Mouse (Mus musculus) intestine, postnatal 0 days (tissue): ENCODE measurements around the gene Armc8. TPM values are rescaled to one million over a fixed set of nuclear protein-coding genes. Genes with fewer than 3 reads are reported as not detected.

ENCODE experiments used
- ATAC-seq: fragments of 200-750 bp; cut with Nextera tagmentation; 2 replicates; pipeline ENCODE4 v1.8.0; 2017; ENCODE audit warnings: mild to moderate bottlenecking, moderate TSS enrichment, moderate library complexity
- H3K27ac ChIP-seq: fragments of 300-500 bp; sonication (generic); 2 replicates; pipeline ENCODE4 v1.5.1; 2014; ENCODE audit warnings: mild to moderate bottlenecking, low read depth, low read length, moderate library complexity
- H3K27me3 ChIP-seq: fragments of 300-500 bp; sonication (generic); replicated peaks from 2 replicates; pipeline ENCODE4 v1.6.1; 2014; ENCODE audit warnings: low read length, mixed read lengths; ENCODE audit not compliant: control insufficient read depth, insufficient read depth
- H3K36me3 ChIP-seq: fragments of 300-500 bp; sonication (generic); 2 replicates; pipeline ENCODE4 v1.6.1; 2014; ENCODE audit warnings: mild to moderate bottlenecking, moderate library complexity; ENCODE audit not compliant: control insufficient read depth, insufficient read depth
- H3K4me1 ChIP-seq: fragments of 300-500 bp; sonication (generic); replicated peaks from 2 replicates; pipeline ENCODE4 v1.6.1; 2014; ENCODE audit warnings: antibody characterized with exemption, low read length, mixed read lengths; ENCODE audit not compliant: control insufficient read depth, insufficient read depth
- H3K4me2 ChIP-seq: fragments of 300-500 bp; sonication (generic); replicated peaks from 2 replicates; pipeline ENCODE4 v1.6.1; 2014; ENCODE audit warnings: low read depth, mild to moderate bottlenecking, moderate library complexity
- H3K4me3 ChIP-seq: fragments of 300-500 bp; sonication (generic); 2 replicates; pipeline ENCODE4 v1.5.1; 2014; ENCODE audit warnings: low read depth, low read length
- H3K9ac ChIP-seq: fragments of 300-500 bp; sonication (generic); 2 replicates; pipeline ENCODE4 v1.6.1; 2014; ENCODE audit warnings: mild to moderate bottlenecking, low read depth, low read length
- H3K9me3 ChIP-seq: fragments of 300-500 bp; sonication (generic); 2 replicates; pipeline ENCODE4 v1.6.1; 2016; ENCODE audit warnings: mixed run types; ENCODE audit not compliant: control insufficient read depth
- CTCF ChIP-seq: sonication (generic); IDR thresholded peaks from 2 replicates; pipeline ENCODE4 v1.5.1; 2016; ENCODE audit warnings: low read depth, mild to moderate bottlenecking, control low read depth, antibody characterized with exemption, moderate library complexity
- WGBS: fragments of 180-500 bp; shearing (Covaris S2); extraction: QIAGEN DNeasy Blood & Tissue Kit; methylation state at CpG from one replicate; pipeline ENCODE4 v1.1.7; 2014; 5-methylcytosine and 5-hydroxymethylcytosine counted together
- polyA plus RNA-seq: library from polyadenylated mRNA; unstranded; fragments of >200 nt; fragmentation: Nextera tagmentation; extraction: Ambion mirVana; gene quantifications from 2 replicates; pipeline ENCODE4 v1.2.1, GENCODE M21; 2015

Armc8 gene
- polyA plus RNA-seq, 1 experiment from 2014 or later: 14.0 TPM

- no peaks in the 10 kb centered on the region for H3K36me3 ChIP-seq
- no peaks in the 10 kb centered on the region for H3K27me3 ChIP-seq
- WGBS: 86% methylated on average over 1 of the region's 1 CpGs
- H3K4me1 ChIP-seq: no peaks in the 10 kb centered on the region
- no peak overlapping the region for H3K4me2 ChIP-seq
- no peaks in the 10 kb centered on the region for H3K9me3 ChIP-seq
- no peak for ATAC-seq
- no peak overlapping the region for H3K27ac ChIP-seq
- no peak overlapping the region for H3K4me3 ChIP-seq
- TF ChIP-seq CTCF: peak; percentile 27
- no peak overlapping the region for H3K9ac ChIP-seq
These were observed 22.4 kb downstream of the Armc8 start for GRCm38 (mm10) chr9:99546259-99546658.

GRCm38 (mm10) chr9:99531865-99532264 is 36.8 kb downstream of the Armc8 start:
- Histone ChIP-seq H3K4me1 (no peaks in the 10 kb centered on the region), H3K9ac (no peak overlapping the region), H3K36me3 (peaks cover 54% of the 10 kb centered on the region), H3K4me3 (no peak overlapping the region), H3K4me2 (no peak overlapping the region), H3K9me3 (no peaks in the 10 kb centered on the region), H3K27ac (no peak overlapping the region), H3K27me3 (no peaks in the 10 kb centered on the region)
- no peak for TF ChIP-seq CTCF
- 64% methylated on average over 1 of the region's 1 CpGs for WGBS
- ATAC-seq: no peak

- Histone ChIP-seq H3K4me1 (0 out of 2 replicates have a peak, but pooled peaks cover 3% of the 10 kb centered on the region), H3K4me3 (no peak overlapping the region), H3K4me2 (no peak overlapping the region), H3K27me3 (no peaks in the 10 kb centered on the region), H3K9me3 (no peaks in the 10 kb centered on the region), H3K36me3 (0 out of 2 replicates have a peak, but pooled peaks cover 7% of the 10 kb centered on the region), H3K9ac (no peak overlapping the region), H3K27ac (no peak overlapping the region)
- TF ChIP-seq CTCF: no peak
- ATAC-seq: peak; percentile 80
- WGBS: 26% methylated on average over 7 of the region's 7 CpGs
These were observed 62.8 kb downstream of the Armc8 start for GRCm38 (mm10) chr9:99505875-99506274.

- Histone ChIP-seq H3K9ac (no peak overlapping the region), H3K4me2 (no peak overlapping the region), H3K27ac (no peak overlapping the region), H3K4me1 (no peaks in the 10 kb centered on the region), H3K9me3 (no peaks in the 10 kb centered on the region), H3K36me3 (peaks cover 24% of the 10 kb centered on the region), H3K4me3 (no peak overlapping the region), H3K27me3 (no peaks in the 10 kb centered on the region)
- ATAC-seq: no peak
- TF ChIP-seq CTCF: no peak
- 93% methylated on average over 4 of the region's 4 CpGs for WGBS
These were observed 69.4 kb downstream of the Armc8 start for GRCm38 (mm10) chr9:99499336-99499735.

GRCm38 (mm10) chr9:99492634-99493200 is 76.0 kb downstream of the Armc8 start:
- Histone ChIP-seq H3K27ac (no peak overlapping the region), H3K27me3 (no peaks in the 10 kb centered on the region), H3K9me3 (no peaks in the 10 kb centered on the region), H3K4me1 (no peaks in the 10 kb centered on the region), H3K4me3 (no peak overlapping the region), H3K9ac (no peak overlapping the region), H3K4me2 (no peak overlapping the region), H3K36me3 (peaks cover 48% of the 10 kb centered on the region)
- no peak for ATAC-seq
- WGBS: 85% methylated on average over 10 of the region's 10 CpGs
- TF ChIP-seq CTCF: no peak

- Histone ChIP-seq H3K4me1 (no peaks in the 10 kb centered on the region), H3K36me3 (peaks cover 54% of the 10 kb centered on the region), H3K4me2 (no peak overlapping the region), H3K27me3 (no peaks in the 10 kb centered on the region), H3K27ac (no peak overlapping the region), H3K9me3 (no peaks in the 10 kb centered on the region), H3K4me3 (no peak overlapping the region), H3K9ac (no peak overlapping the region)
- no peak for TF ChIP-seq CTCF
- no peak for ATAC-seq
- WGBS: 98% methylated on average over 4 of the region's 4 CpGs
These were observed 77.6 kb downstream of the Armc8 start for GRCm38 (mm10) chr9:99491050-99491449.

- WGBS: 86% methylated on average over 3 of the region's 3 CpGs
- TF ChIP-seq CTCF: no peak
These were observed 80.9 kb downstream of the Armc8 start for GRCm38 (mm10) chr9:99487841-99488240.

More at GRCm38 (mm10) chr9:99487841-99488240, 80.9 kb downstream of the Armc8 start:
- Histone ChIP-seq H3K4me1 (no peaks in the 10 kb centered on the region), H3K27ac (no peak overlapping the region), H3K4me3 (no peak overlapping the region), H3K36me3 (peaks cover 39% of the 10 kb centered on the region), H3K9me3 (no peaks in the 10 kb centered on the region), H3K27me3 (no peaks in the 10 kb centered on the region), H3K4me2 (no peak overlapping the region), H3K9ac (no peak overlapping the region)
- no peak for ATAC-seq
